Mouse (Mus musculus) cortical plate, adult 2 months (tissue): ENCODE measurements around the gene Car15.

Experiments
- CTCF ChIP-seq: fragments of 200-500 bp; IDR thresholded peaks from 2 replicates; pipeline ENCODE4 v1.5.1; 2011; ENCODE audit warnings: mild to moderate bottlenecking, control low read depth, low read length; ENCODE audit not compliant: insufficient read depth; ENCODE audit errors: extremely low read depth
- POLR2A ChIP-seq: fragments of 200-500 bp; IDR thresholded peaks from 2 replicates; pipeline ENCODE4 v1.6.1; 2011; ENCODE audit warnings: mild to moderate bottlenecking, low read length, control low read depth; ENCODE audit not compliant: insufficient read depth; ENCODE audit errors: extremely low read depth

DNA sequence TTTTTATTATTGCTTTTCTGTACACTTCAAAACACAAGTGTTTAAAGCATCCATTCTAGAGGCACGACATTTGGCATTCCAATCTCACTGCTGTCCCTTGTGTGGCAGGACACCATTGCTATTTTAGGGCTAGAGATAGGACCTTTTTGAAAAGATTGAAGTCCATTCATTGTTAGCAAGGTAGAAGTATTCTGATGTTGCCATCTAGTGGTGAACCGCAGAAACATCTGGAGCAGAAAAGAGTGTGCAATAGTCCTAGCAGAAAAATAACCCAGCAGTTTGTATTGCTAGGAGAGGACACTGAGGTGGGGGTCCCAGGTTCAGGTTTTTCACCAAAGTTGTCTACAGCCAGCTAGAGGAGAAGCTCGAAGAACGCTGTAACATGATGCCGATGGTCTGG, 26.0 kb downstream of the Car15 start:
- TF ChIP-seq POLR2A (no peak), CTCF (peak; percentile 45; the same call in 1 of the 2 replicates)
